Mouse (Mus musculus): ENCODE measurements around the gene Gm35315.

- TF ChIP-seq POLR2A (IDR thresholded peaks at IDR 0.05; ENCODE audit: low read depth, low read length) (no peak), SIN3A (IDR thresholded peaks at IDR 0.05; ENCODE audit: low read length) (no peak)
Observed at GRCm38 (mm10) chr5:110099656-110100580, 5.7 kb upstream of the Gm35315 start, which contains the start of gene Plcxd1.
